13 mouse cellular contexts compared by ENCODE assay signal in genomic region chr8:69970880-69971279, GRCm38 (mm10). TPM values are rescaled to one million over a fixed set of nuclear protein-coding genes. Genes with fewer than 3 reads are reported as not detected.
DNase-seq lines count a peak whose midpoint lies in the region; ATAC-seq and TF ChIP-seq lines count a peak whose summit lies in the region.
"Had no signal": no experiment of that assay in that cellular context is flagged by ENCODE, and none has a peak within 500 bp of the region (broad histone marks: within the 10 kb centered on the region; RNA-seq: fewer than 3 reads in every experiment).

No protein-coding gene starts in this region.

- no peaks in the 10 kb centered on the region for H3K9me3 ChIP-seq in heart, embryonic 14.5 days (ENCODE audit: control insufficient read depth, low read length)
- H3K9me3 ChIP-seq in embryonic facial prominence, embryonic 15.5 days (replicated peaks) = no peaks in the 10 kb centered on the region
- no peaks in the 10 kb centered on the region for H3K9me3 ChIP-seq in intestine, postnatal 0 days (ENCODE audit: control insufficient read depth)
- H3K9me3 ChIP-seq: hindbrain, embryonic 15.5 days had no signal

- H3K4me1 ChIP-seq in heart, embryonic 14.5 days (ENCODE audit: control insufficient read depth in 2 of 2, insufficient read depth in 2 of 2, low read length in 2 of 2) = peaks cover 14 to 54% of the 10 kb centered on the region in 2 experiments
- peaks cover 45% of the 10 kb centered on the region for H3K4me1 ChIP-seq in embryonic facial prominence, embryonic 15.5 days
- H3K4me1 ChIP-seq in intestine, postnatal 0 days (replicated peaks; ENCODE audit: control insufficient read depth, insufficient read depth, low read length) = peaks cover 15% of the 10 kb centered on the region; the same call in 1 of the 2 replicates

- no peaks in the 10 kb centered on the region for H3K36me3 ChIP-seq in heart, embryonic 14.5 days (ENCODE audit: control insufficient read depth, insufficient read depth, low read length)
- H3K36me3 ChIP-seq in embryonic facial prominence, embryonic 15.5 days = no peaks in the 10 kb centered on the region
- no peaks in the 10 kb centered on the region; the same call in 1 of the 2 replicates for H3K36me3 ChIP-seq in intestine, postnatal 0 days (ENCODE audit: control insufficient read depth, insufficient read depth)
- H3K36me3 ChIP-seq: hindbrain, embryonic 15.5 days had no signal

- no peak for DNase-seq in heart, adult 8-10 months (ENCODE audit: low spot score)
- peak; percentile 26 to 60 for DNase-seq in lung, adult 18-20 months
- DNase-seq in lung, postnatal 4 days = no peak
- no peak for DNase-seq in layer of hippocampus, adult 11-12 months (ENCODE audit: low spot score)
- no peak for DNase-seq in left cerebral cortex, adult 2 months (ENCODE audit: extremely low spot score in 1 of 2, low spot score in 2 of 2)
- DNase-seq: cerebellum, adult 9-11 months; kidney, postnatal 14 days; right cerebral cortex, adult 18-20 months; thymus, adult 18-20 months had no signal

- no peak for ATAC-seq in heart, embryonic 14.5 days (ENCODE audit: insufficient number of reproducible peaks, insufficient read depth, low FRiP score, low read depth)
- no peak for ATAC-seq in embryonic facial prominence, embryonic 15.5 days (ENCODE audit: insufficient number of reproducible peaks, low FRiP score, low TSS enrichment, low read depth)
- no peak for ATAC-seq in intestine, postnatal 0 days

- H3K27ac ChIP-seq in heart, embryonic 14.5 days (replicated peaks in 1 of 2; ENCODE audit: control insufficient read depth in 1 of 2, insufficient read depth in 1 of 2, low read depth in 2 of 2, low read length in 2 of 2) = peak overlapping the region in 1 of 2 experiments; percentile 35; a peak in 2 of 4 replicates
- H3K27ac ChIP-seq in embryonic facial prominence, embryonic 15.5 days (replicated peaks) = 0 out of 2 replicates have a peak overlapping the region, but pooled peaks have one; percentile 60
- H3K27ac ChIP-seq in intestine, postnatal 0 days (ENCODE audit: low read depth, low read length) = 0 out of 2 replicates have a peak overlapping the region, but pooled peaks have one; percentile 31
- H3K27ac ChIP-seq in left cerebral cortex, adult 2 months = no peak overlapping the region
- H3K27ac ChIP-seq: hindbrain, embryonic 15.5 days had no signal

- H3K27me3 ChIP-seq in heart, embryonic 14.5 days (ENCODE audit: control insufficient read depth, insufficient read depth, low read length) = no peaks in the 10 kb centered on the region
- H3K27me3 ChIP-seq in embryonic facial prominence, embryonic 15.5 days = no peaks in the 10 kb centered on the region
- H3K27me3 ChIP-seq in intestine, postnatal 0 days (replicated peaks; ENCODE audit: control insufficient read depth, insufficient read depth, low read length) = no peaks in the 10 kb centered on the region
- H3K27me3 ChIP-seq: hindbrain, embryonic 15.5 days had no signal

- 0 out of 2 replicates have a peak overlapping the region, but pooled peaks have one; percentile 12 for H3K9ac ChIP-seq in heart, embryonic 14.5 days (ENCODE audit: low read length)
- H3K9ac ChIP-seq in embryonic facial prominence, embryonic 15.5 days = no peak overlapping the region
- no peak overlapping the region for H3K9ac ChIP-seq in intestine, postnatal 0 days (ENCODE audit: low read depth, low read length)
- H3K9ac ChIP-seq: hindbrain, embryonic 15.5 days had no signal

- 40% methylated on average over 2 of the region's 2 CpGs for WGBS in heart, embryonic 14.5 days
- WGBS in embryonic facial prominence, embryonic 15.5 days = 78% methylated on average over 2 of the region's 2 CpGs
- WGBS in intestine, postnatal 0 days = 45% methylated on average over 2 of the region's 2 CpGs

- no peak for TF ChIP-seq CTCF in intestine, postnatal 0 days (IDR thresholded peaks at IDR 0.05; ENCODE audit: low read depth)
- no peak for TF ChIP-seq CTCF in left cerebral cortex, adult 2 months (IDR thresholded peaks at IDR 0.05)

- peak overlapping the region; percentile 49 for H3K4me2 ChIP-seq in heart, embryonic 14.5 days (ENCODE audit: low read length)
- no peak overlapping the region for H3K4me2 ChIP-seq in embryonic facial prominence, embryonic 15.5 days (replicated peaks)
- H3K4me2 ChIP-seq in intestine, postnatal 0 days (replicated peaks; ENCODE audit: low read depth) = no peak overlapping the region
- H3K4me2 ChIP-seq: hindbrain, embryonic 15.5 days had no signal

- no peak overlapping the region for H3K4me3 ChIP-seq in heart, embryonic 14.5 days (ENCODE audit: control insufficient read depth in 1 of 2, insufficient read depth in 1 of 2, low read depth in 1 of 2, low read length in 2 of 2)
- no peak overlapping the region for H3K4me3 ChIP-seq in embryonic facial prominence, embryonic 15.5 days (replicated peaks)
- no peak overlapping the region for H3K4me3 ChIP-seq in intestine, postnatal 0 days (ENCODE audit: low read depth, low read length)
- H3K4me3 ChIP-seq in left cerebral cortex, adult 2 months = no peak overlapping the region
- H3K4me3 ChIP-seq: hindbrain, embryonic 15.5 days had no signal

- intact Hi-C loops in left cerebral cortex, adult 2 months (cut with DNase I) = no loop called here

RNA-seq across cellular contexts. Expression of gene Gatad2a, which starts 25.3 kb away (rescaled TPM):
- polyA plus RNA-seq in heart, embryonic 14.5 days (2014; fragmentation: Nextera tagmentation; extraction: Ambion mirVana) = 52.2 and 53.3 TPM in 2 replicates
- 10 to 100 TPM; 28.0 to 31.2 (median 30.0) TPM for total RNA-seq in heart, adult 8-10 months (2022)
- 43.6 and 49.8 TPM in 2 replicates for polyA plus RNA-seq in embryonic facial prominence, embryonic 15.5 days (2015; fragmentation: Nextera tagmentation; extraction: Ambion mirVana)
- 42.6 and 43.3 TPM in 2 replicates for polyA plus RNA-seq in intestine, postnatal 0 days (2015; fragmentation: Nextera tagmentation; extraction: Ambion mirVana)
- 10 to 100 TPM; 27.6 to 32.2 TPM for total RNA-seq in left cerebral cortex, adult 2 months (2021)

Comparison
In these comparisons a context has a peak if more than half of its experiments do, and no peak if none do; other contexts are left out.
1. DNase-seq: peak in lung, adult 18-20 months (2 of 2); none in heart, adult 8-10 months (single experiment), lung, postnatal 4 days (0 of 2), layer of hippocampus, adult 11-12 months (single experiment) and left cerebral cortex, adult 2 months (0 of 2).